Mouse (Mus musculus) lung, postnatal 0 days (tissue): Measurements from ENCODE around the gene Themis2.

Source experiments
- CTCF ChIP-seq: IDR thresholded peaks from 2 replicates; pipeline ENCODE4 v1.5.1; 2016; ENCODE audit warnings: antibody characterized with exemption, mild to moderate bottlenecking
- EP300 ChIP-seq: IDR thresholded peaks from 2 replicates; pipeline ENCODE4 v1.6.1; 2016; ENCODE audit warnings: antibody characterized with exemption, mild to moderate bottlenecking, control low read depth

DNA sequence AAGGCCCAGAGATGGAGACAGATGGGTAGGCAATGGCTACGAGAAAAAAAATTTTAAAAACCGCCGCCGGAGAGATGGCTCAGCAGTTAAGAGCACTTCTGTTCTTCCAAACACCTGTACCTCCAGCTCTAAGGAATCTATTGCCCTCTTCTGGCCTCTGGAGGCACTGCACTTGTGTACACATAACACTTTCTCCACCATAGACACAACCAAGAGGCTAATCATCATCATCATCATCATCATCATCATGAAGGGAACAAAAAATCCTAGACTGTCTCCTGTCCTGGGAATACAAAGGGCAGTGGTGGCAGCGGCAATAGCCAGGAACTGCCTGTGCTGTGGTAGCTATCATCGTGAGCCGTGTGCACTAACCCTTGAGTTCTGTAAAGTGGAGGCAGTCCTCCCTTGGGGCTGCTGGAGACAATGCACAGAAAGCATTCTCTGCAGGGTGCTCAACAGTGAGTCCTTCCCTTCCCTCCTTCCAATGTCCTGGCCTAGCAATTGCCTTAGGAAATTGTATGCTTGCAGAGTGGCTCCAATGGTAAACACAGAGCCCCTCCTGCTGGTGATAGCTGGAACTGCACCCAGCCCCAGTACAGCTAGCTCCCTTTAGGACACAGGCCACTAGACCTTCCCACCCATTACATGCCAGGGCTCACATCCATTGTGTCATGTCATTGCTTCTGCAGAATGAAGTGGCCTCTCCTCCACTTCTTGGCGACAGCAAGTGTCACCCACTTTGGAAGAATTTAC is 27.6 kb upstream of the Themis2 start:
- peak; percentile 92 for TF ChIP-seq CTCF
- TF ChIP-seq EP300, result no peak
